Mouse (Mus musculus) myocyte (in vitro differentiated cells): ENCODE data around the gene Mmp2. TPM values are rescaled to one million over a fixed set of nuclear protein-coding genes. Genes with fewer than 3 reads are reported as not detected.
A peak's percentile ranks its signal among the peaks of the same experiment; 100 is the strongest.

ENCODE experiments used
- H3K27me3 ChIP-seq: one replicate; pipeline ENCODE4 v1.6.1; 2011; ENCODE audit not compliant: control insufficient read depth, insufficient read depth, insufficient read length
- H3K36me3 ChIP-seq: one replicate; pipeline ENCODE4 v1.6.1; 2011; ENCODE audit not compliant: control insufficient read depth, insufficient read depth
- H3K4me2 ChIP-seq: one replicate; pipeline ENCODE4 v1.6.1; 2011; ENCODE audit warnings: low read depth, control low read depth
- H3K4me3 ChIP-seq: one replicate; pipeline ENCODE4 v1.5.1; 2011; ENCODE audit warnings: mild to moderate bottlenecking, control low read depth, moderate library complexity
- H3K79me2 ChIP-seq: one replicate; pipeline ENCODE4 v1.6.1; 2011; ENCODE audit not compliant: control insufficient read depth, insufficient read depth
- H3ac ChIP-seq: one replicate; pipeline ENCODE4 v1.6.1; 2011; ENCODE audit not compliant: control insufficient read depth, insufficient read length
- CEBPB ChIP-seq: IDR thresholded peaks from 2 replicates; pipeline ENCODE4 v1.6.1; 2011; ENCODE audit warnings: mild to moderate bottlenecking, moderate library complexity; ENCODE audit not compliant: poor library complexity, insufficient read depth, severe bottlenecking
- E2F4 ChIP-seq: IDR thresholded peaks from one replicate; pipeline ENCODE4 v1.6.1; 2011; ENCODE audit warnings: mild to moderate bottlenecking, control low read depth, moderate library complexity; ENCODE audit not compliant: insufficient read depth
- MAX ChIP-seq: IDR thresholded peaks from one replicate; pipeline ENCODE4 v1.6.1; 2011; ENCODE audit warnings: low read depth, mild to moderate bottlenecking, control low read depth
- MYOD1 ChIP-seq, 3 experiments: IDR thresholded peaks; one replicate each; pipeline ENCODE4 v1.6.1; 2011; ENCODE audit warnings: control low read depth in 2 of 3, low read depth in 2 of 3, mild to moderate bottlenecking in 2 of 3, moderate library complexity in 1 of 3; ENCODE audit not compliant: insufficient read length in 2 of 3, control insufficient read depth in 1 of 3
- MYOG ChIP-seq, 3 experiments: IDR thresholded peaks; one replicate each; pipeline ENCODE4 v1.6.1; 2011; ENCODE audit warnings: control low read depth in 2 of 3, low read depth in 2 of 3, mild to moderate bottlenecking in 2 of 3; ENCODE audit not compliant: insufficient read length in 2 of 3, control insufficient read depth in 1 of 3, insufficient read depth in 1 of 3
- POLR2A ChIP-seq: IDR thresholded peaks from one replicate; pipeline ENCODE4 v1.6.1; 2011; ENCODE audit warnings: low read depth, mild to moderate bottlenecking, control low read depth, moderate library complexity; ENCODE audit not compliant: insufficient read length
- POLR2AphosphoS2 ChIP-seq: IDR thresholded peaks from one replicate; pipeline ENCODE4 v1.6.1; 2011; ENCODE audit warnings: low read depth, control low read depth; ENCODE audit not compliant: insufficient read length
- REST ChIP-seq: IDR thresholded peaks from one replicate; pipeline ENCODE4 v1.6.1; 2011; ENCODE audit warnings: mild to moderate bottlenecking, control low read depth, moderate library complexity; ENCODE audit not compliant: insufficient read depth, insufficient read length
- SRF ChIP-seq: IDR thresholded peaks from one replicate; pipeline ENCODE4 v1.6.1; 2011; ENCODE audit warnings: low read depth; ENCODE audit not compliant: control insufficient read depth, insufficient read length
- TCF12 ChIP-seq: IDR thresholded peaks from one replicate; pipeline ENCODE4 v1.6.1; 2011; ENCODE audit warnings: mild to moderate bottlenecking, control low read depth; ENCODE audit not compliant: poor library complexity, insufficient read depth, severe bottlenecking
- TCF3 ChIP-seq: IDR thresholded peaks from one replicate; pipeline ENCODE4 v1.6.1; 2011; ENCODE audit warnings: low read depth, control low read depth; ENCODE audit not compliant: insufficient read length
- USF1 ChIP-seq: IDR thresholded peaks from one replicate; pipeline ENCODE4 v1.6.1; 2011; ENCODE audit warnings: low read depth, mild to moderate bottlenecking, control low read depth, moderate library complexity
- polyA plus RNA-seq: library from polyadenylated mRNA; unstranded; fragments of >200 nt; fragmentation: generic; extraction: Trizol; gene quantifications from one replicate; pipeline ENCODE4 v1.2.1, GENCODE M21; 2012; ENCODE audit warnings: missing spikeins

Gene Mmp2
- polyA plus RNA-seq, 1 experiment, result 78.8 TPM

DNA sequence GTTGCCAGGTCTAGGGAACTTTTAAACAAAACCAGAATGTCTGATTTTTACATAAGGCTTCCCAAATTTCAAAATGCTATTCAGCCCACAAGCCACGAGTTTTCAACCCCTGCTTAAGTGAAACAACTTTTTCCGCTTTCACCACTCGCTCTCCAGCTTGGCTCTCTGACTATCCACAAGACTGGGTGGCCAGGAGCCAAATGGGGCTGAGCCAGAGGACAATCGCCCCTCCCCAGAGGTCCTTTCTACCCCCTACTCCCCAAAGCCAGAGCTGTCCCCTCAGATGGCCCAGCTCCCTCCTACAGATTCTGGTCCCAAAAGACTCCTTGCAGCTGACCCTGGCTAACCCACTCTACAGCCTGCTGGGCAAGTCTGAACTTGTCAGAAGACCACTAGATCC is 1.1 kb upstream of the Mmp2 start:
- Histone ChIP-seq H3ac (no peak overlapping the region), H3K36me3 (no peaks in the 10 kb centered on the region), H3K4me2 (no peak overlapping the region), H3K79me2 (no peaks in the 10 kb centered on the region), H3K4me3 (no peak overlapping the region), H3K27me3 (no peaks in the 10 kb centered on the region)
- no peak for TF ChIP-seq MAX
- TF ChIP-seq CEBPB, result no peak
- TF ChIP-seq REST, result no peak
- TF ChIP-seq E2F4, result no peak
- TF ChIP-seq POLR2AphosphoS2, result no peak
- TF ChIP-seq SRF, result no peak
- TF ChIP-seq USF1, result no peak
- TF ChIP-seq TCF12, result no peak
- TF ChIP-seq MYOD1 (IDR thresholded peaks at IDR 0.05; ENCODE audit: control insufficient read depth in 1 of 3, insufficient read length in 2 of 3, low read depth in 2 of 3), result no peak
- no peak for TF ChIP-seq MYOG (IDR thresholded peaks at IDR 0.05; ENCODE audit: control insufficient read depth in 1 of 3, insufficient read depth in 1 of 3, insufficient read length in 2 of 3, low read depth in 2 of 3)
- TF ChIP-seq POLR2A, result no peak
- TF ChIP-seq TCF3, result no peak

DNA sequence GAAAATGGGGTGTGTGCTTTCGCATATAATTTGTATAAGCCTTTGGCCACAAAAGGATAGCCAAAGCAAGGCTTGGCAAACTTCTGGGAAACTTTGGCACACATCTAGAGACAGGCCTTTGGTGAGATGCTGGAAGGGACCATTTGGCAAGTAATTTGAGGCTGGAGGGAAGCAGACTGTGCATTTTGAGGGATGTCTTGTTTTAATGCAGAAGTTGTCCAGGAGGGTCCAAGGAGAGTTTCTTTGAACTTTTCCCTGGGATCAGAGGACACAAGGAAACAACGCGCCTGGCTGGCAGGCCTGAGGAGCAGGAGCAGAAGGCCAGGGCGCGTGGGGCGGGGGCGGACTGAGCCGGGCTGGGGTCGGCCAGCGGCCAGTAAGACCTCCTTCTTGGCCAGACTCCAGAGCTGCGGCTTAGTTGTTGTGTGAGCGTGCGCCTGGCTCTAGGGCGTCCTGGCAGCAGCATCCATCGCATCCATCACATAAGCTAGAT is 1.2 kb downstream of the Mmp2 start:
- Histone ChIP-seq H3K4me3 (peak overlapping the region; percentile 30), H3K36me3 (no peaks in the 10 kb centered on the region), H3K4me2 (peak overlapping the region; percentile 36), H3K27me3 (no peaks in the 10 kb centered on the region), H3K79me2 (no peaks in the 10 kb centered on the region), H3ac (no peak overlapping the region)
- TF ChIP-seq MYOG (IDR thresholded peaks at IDR 0.05; ENCODE audit: control insufficient read depth in 1 of 3, insufficient read depth in 1 of 3, insufficient read length in 2 of 3, low read depth in 2 of 3) (no peak), POLR2AphosphoS2 (no peak)

DNA sequence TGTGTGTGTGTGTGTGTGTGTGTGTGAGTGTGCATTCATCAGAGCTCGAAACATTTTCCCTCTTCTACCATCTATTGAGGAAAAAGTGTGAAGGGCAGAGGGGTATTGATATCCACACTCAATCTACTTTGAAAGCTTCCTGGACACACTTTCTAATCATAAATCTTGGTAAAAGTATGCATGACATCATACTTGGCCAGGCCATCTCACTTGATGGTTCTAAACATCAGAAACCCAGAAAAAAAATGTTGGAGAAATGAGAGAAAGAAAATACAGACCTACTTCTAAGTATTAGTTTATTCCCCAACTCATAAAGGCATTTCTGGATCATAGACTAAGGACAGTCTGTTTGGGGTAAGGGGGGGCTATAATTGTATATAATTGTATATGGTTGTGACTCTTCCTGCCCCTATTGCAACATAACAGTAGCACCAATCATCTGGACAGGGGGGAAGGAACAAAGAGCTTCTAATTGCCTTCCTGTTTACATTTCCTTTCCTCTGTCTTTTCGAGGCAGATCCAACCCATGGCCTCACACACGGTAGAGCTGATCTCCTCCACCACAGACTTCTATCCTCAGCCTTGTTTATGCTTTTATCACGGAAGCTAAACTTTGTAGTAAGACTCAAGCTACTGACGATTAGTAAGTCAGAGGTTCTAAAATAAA is 7.1 kb downstream of the Mmp2 start:
- H3K79me2 ChIP-seq, result no peaks in the 10 kb centered on the region
- no peak for TF ChIP-seq MAX
- no peak for TF ChIP-seq POLR2A
- TF ChIP-seq MYOD1 (IDR thresholded peaks at IDR 0.05; ENCODE audit: control insufficient read depth in 1 of 3, insufficient read length in 2 of 3, low read depth in 2 of 3), result no peak
- no peak for TF ChIP-seq CEBPB
- TF ChIP-seq TCF3, result no peak
- no peak for TF ChIP-seq TCF12
- TF ChIP-seq SRF, result no peak
- no peak for TF ChIP-seq MYOG (IDR thresholded peaks at IDR 0.05; ENCODE audit: control insufficient read depth in 1 of 3, insufficient read depth in 1 of 3, insufficient read length in 2 of 3, low read depth in 2 of 3)
- no peak for TF ChIP-seq USF1
- no peak for TF ChIP-seq REST
- TF ChIP-seq POLR2AphosphoS2, result no peak
- TF ChIP-seq E2F4, result no peak
- no peak overlapping the region for H3K4me3 ChIP-seq
- peak overlapping the region; percentile 53 for H3K4me2 ChIP-seq
- no peaks in the 10 kb centered on the region for H3K27me3 ChIP-seq
- H3K36me3 ChIP-seq, result no peaks in the 10 kb centered on the region
- H3ac ChIP-seq, result no peak overlapping the region

DNA sequence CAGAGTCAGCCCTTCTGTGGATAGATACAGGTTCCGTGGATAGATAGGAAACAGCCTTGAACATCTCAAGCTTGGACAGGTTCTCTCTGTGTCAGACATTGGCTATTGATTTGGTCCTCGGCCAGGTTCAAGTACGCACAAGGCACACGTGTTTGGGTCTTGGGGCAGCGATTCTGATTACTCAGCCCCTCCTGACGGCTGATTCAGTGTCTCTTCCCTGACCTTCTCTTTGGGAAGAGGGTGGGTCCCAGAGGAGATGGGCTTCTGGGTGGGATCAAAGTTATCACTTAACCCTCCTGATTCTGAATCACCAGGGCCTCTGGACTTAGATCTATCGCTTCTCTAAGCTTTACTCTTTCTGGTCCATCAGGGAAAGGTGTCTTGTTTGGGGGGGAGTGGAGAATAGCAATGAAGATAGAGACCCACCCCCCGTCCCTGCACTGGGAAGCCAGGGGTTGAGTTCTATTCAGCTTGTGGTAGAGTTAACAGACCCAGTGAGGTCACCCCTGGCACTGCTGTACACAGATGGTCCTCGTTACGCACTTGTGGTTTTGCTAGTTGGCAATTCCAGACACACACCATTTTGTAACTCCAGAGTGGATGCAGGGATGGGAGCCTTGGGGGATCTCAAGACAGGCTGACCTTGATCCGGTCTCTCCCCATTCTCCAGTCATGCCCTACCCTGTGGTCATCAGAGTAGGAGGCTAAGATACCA is 7.9 kb downstream of the Mmp2 start:
- no peak overlapping the region for H3K4me3 ChIP-seq
- no peaks in the 10 kb centered on the region for H3K36me3 ChIP-seq
- H3K4me2 ChIP-seq, result peak overlapping the region; percentile 53
- no peaks in the 10 kb centered on the region for H3K27me3 ChIP-seq
- H3ac ChIP-seq, result no peak overlapping the region
- TF ChIP-seq MYOD1 (IDR thresholded peaks at IDR 0.05; ENCODE audit: control insufficient read depth in 1 of 3, insufficient read length in 2 of 3, low read depth in 2 of 3) (no peak), TCF3 (no peak), E2F4 (no peak), CEBPB (no peak), MYOG (IDR thresholded peaks at IDR 0.05; ENCODE audit: control insufficient read depth in 1 of 3, insufficient read depth in 1 of 3, insufficient read length in 2 of 3, low read depth in 2 of 3) (no peak), SRF (no peak), REST (no peak), POLR2A (no peak), POLR2AphosphoS2 (no peak), TCF12 (no peak)
- H3K79me2 ChIP-seq, result no peaks in the 10 kb centered on the region
